Mouse (Mus musculus): ENCODE results near the gene Ncor2.

Gene Ncor2

DNA sequence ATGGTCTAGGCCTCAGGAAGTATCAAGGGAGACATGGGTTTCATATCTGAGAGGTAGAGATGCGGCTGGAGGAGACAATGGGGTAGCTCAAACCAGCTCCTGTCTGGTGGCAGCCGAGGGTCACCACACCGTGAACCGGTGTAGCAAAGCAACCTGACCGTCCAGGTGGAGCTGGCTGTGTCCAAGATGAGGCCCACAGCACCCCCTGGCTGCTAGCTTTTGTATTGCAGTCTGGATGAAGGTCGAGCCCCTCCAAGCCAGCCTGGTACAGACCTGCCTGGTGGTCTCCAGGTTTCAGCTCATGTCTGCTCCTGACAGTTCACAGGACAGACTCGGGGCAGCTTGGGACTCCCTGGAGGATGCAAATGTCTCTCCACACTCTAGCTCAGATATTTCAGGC, 164.5 kb downstream of the Ncor2 start:
- DNase-seq: peak in 1 of 2 experiments; percentile 38

DNA sequence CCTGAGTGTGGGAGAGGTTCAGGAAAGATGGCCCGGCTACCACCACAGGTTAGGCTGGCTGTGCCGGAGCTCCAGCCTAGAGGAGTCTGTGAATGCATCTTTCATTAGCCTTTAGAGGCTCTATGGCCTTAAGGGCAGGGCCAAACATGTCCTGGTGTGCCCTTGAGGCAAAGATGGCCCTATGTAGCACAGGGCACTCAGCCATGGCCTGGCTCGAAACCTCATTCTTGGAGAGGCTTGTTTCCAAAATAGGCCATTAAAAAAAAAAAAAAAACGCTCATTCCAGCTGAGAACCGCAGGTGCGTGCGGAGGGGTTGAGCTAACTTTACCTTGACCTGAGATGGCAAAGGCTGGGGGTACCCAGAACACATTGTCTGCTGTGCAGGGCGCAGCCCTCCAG, 167.4 kb downstream of the Ncor2 start:
- no peak for DNase-seq

DNA sequence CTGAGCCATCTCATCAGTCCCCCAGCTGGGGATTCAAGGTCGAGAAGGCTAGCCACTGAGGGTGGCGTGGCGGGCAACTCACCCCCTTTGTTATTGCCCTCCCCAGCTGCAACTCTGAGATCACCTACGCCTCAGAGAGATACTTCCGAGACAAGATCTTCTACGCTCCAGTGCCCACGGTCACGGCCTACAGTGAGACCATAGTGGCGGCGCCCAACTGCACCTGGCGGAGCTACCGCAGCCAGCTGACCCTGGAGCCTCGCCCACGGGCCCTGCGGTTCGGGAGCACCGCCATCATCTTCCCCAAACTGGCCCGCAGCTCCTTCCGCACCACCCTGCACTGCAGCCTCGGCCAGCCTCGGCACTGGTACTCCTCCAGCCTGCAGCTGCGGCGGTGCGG, 167.9 kb downstream of the Ncor2 start:
- no peak for DNase-seq

DNA sequence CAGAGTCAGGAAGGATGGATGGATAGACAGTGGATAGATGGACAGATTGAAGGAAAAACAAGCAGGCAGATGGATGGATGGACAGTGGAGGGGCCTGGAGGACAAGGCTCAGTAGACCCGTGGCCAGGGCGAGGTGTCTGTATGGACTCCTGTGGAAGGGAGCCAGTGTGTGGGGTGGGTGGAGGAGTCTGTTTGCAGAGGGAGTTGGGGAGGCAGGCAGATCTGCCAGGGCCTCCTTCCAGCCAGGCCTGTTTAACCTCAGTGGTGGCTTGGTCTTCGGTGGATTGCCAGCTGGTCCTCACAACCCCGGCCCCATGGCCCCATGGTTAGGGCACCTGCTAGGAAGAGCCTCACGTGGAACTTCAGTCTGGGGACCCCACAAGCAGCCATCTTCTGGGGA, 172.1 kb downstream of the Ncor2 start:
- DNase-seq: no peak

DNA sequence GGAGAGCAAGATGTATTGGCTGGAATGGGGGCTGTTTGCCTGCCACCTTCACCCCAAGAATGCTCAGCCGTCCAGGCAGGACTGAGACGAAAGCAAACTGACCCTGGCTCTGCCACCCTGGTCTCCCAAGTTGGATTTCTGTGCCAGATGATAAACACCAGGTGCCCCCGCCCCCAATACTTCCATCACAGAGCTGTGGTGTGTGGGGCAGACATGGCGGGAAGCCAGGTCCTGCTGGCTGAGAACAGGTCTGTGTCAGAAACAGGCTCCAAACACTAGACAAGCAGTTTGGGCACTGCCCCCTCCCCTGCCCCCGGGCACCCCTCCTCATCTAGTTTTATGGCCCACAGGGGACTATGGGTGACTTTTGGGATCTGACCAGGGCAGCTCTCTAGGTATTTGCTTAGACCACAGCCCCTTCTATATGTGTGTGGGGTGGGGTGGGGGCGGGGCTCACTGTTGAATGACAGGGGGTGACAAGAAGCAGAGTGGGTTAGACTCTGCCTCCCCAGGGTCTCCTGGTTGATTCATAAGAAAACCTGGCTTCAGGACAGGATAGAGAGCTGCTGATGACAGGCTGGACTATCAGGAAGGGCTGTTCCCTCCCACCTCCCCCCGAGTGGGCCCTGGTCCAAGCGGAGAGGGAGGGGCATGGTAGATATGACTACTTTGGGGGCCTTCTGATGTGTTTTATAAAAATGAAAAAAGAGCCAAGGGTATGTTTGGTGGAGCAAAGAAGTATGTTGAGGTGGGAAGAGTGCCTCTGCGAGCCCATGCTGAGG, 173.0 kb downstream of the Ncor2 start:
- no peak for DNase-seq

DNA sequence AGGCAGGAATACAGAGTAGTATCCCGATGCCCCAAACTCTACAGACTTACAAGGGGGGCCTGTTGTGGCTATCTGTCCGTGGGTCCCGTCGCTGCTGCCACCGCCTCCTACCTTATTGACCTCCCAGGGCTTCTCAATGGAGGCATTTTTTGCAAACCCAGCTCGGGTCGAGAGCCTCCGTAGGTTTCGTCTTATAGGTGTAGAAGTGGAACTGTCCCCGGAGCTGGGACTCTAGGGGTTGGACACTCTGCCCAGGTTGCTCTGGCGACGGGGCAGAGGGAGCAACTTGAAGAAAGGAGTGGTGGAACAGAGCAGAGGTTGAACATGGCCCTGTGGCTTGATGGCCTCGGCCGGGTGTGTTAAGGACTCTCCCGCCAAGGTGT, 175.2 kb downstream of the Ncor2 start:
- DNase-seq: no peak

DNA sequence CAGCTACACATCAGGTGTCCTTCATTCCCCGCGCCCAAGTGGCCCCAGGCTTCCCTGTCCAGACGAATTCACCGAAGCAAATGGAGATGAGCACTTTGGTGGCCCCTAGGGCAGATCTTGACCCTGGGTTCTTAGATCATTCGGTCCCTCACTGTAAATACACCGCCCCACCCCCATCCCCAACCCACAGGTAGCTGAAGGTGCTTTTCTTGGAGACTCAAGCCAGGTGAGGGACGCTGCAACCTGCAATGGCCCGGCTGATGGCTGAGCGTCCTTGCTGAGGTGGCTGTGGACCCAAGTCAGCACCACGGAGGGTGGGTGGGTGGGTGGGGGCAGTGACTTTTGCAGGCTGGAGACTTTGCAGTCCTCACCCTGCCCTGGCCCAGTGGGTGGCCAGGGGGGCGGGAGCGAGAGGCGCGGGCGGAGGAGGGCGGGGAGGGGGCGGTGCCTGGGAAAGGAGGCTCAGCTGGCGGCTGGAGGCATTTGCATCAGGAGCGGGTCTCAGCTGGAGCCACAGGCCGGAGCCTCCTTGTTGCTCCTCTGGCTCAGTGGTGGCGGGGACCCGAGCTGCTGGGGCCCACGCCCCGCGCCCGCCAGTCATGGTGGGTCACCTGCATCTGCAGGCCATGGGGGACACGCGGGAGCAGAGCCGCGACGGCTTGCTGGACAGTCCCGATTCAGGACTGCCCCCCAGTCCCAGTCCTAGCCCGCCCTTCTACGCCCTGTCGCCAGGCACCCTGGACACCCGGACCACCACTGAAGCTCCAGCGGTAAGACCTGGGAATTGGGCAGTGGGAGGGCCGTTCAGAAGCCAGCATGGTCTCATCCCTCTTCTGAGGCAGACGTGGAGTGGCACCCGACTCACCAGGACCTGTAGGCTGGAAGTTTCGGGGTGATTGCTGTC, 175.8 kb downstream of the Ncor2 start, which contains the start of gene Rflna:
Gene Rflna (plus strand): TSS at position 253 of the 904 bp plus-strand sequence.
- no peak for DNase-seq

DNA sequence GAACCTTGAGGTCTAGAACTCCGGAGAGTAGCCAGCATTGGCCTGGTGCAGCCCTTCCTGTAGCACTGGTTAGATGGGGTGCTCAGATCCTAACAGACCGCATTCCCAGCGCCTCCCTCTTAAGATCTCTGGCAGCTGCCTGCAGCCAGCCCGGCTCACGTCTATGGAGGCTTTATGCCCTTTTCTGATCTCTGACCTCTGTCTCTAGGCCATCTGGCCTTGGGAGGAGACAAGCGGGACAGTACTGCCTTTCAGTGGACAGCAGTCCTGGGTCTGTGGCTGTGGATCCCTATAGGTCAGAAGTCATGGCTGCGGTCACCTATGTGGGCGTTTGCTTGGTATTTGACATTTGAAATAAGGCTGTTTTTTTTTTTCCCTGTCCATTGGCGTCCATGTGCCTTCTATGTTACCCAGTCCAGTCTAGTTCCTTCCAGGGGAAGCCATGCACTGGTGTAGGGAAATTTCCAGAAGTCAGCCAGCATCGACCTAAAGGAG, 178.2 kb downstream of the Ncor2 start:
- no peak for DNase-seq

DNA sequence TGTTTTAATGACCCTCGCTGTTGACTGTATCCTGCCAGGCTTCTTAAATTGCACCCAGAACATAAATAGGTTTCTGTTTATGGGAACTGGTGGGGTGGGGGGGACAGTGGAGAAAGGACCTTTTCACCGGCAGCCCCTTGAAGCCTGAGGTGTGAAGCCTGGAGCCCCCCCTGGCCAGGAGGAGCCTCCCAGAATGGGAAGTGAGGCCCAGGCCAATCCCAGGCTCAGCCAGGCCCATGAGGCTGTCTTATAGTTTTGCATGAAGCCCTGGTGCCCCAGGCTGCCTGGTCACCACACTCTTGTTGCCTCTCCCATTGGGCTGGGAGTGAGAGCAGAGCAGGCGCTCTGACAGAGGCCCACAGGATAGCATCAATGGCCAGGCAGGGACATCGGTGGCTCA, 181.1 kb downstream of the Ncor2 start:
- no peak for DNase-seq

DNA sequence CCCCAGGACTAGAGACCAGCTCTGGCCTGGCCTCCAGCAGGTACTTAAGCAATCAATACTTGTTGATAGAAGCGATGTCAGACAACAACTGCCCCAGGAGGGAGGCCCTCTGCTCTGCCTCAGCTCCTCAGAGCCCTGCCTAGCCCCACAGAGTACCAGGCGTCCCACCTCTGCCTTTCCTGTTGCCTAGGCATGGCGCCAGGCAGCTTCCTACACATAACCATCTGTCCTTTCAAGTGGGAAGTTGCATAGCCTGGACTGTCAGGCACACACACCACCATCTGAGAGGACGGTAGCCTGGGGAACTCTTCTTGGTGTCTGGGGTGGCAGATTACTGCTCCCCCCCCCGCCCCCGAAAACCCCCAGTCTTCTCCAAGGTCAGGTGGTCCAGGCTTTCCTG, 182.2 kb downstream of the Ncor2 start:
- no peak for DNase-seq

DNA sequence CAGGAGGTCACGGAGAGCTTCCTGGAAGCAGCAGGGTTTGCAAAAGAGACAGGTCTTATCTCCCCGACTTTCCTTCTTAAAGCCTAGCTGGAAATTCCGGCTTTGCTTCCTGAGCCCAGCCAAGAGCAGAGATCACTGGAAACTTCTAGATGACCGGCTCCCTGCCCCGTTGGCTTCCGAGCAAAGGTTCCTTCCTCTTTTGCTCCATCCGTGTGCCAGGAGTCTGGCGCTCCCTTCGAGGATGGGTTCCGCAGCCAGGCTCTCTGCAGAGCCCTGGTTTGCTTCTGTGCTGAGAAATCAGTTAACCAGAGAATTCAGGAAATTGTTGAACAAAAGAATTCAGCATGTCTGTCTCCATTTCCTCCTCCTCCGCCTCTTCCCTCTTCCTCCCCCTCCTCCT, 186.1 kb downstream of the Ncor2 start:
- DNase-seq: no peak

DNA sequence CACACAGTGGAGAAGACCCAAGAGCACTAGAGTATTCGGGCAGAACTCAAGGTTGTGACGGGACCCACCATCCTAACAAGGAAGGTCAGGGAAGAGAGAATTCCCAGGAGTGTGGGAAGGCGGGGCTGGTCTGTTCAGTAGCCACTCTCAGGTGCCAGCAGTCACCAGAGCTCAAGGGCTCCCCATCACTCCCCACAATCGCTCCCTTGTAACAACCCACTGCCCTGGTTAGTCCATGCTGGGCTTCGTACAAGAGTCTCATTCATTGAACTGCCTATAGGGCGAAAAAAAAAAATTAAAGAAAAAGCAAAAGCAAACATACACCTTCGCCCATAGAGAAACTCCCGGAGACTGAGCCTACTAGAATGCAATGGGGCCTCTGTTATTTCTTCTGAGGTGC, 186.7 kb downstream of the Ncor2 start:
- DNase-seq: no peak

DNA sequence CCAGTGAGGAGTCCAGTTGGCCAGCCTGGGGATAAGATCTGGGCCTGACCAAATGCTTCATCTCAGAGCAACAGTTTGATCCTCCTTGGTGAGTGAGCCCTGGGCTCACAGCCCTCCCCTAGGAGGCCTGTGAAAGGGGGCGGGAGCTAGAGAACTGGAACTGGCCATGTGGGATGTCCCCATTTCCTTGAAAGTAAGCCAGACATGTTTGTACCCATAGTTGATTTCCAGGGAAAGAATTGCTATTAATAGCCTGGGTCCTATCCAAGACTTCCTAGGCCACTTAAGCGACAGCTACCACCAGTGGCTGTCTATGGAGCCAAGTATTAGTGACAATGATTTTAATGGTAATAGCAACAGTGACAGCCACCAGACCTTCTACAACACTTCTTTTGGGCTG, 189.3 kb downstream of the Ncor2 start:
- no peak for DNase-seq

DNA sequence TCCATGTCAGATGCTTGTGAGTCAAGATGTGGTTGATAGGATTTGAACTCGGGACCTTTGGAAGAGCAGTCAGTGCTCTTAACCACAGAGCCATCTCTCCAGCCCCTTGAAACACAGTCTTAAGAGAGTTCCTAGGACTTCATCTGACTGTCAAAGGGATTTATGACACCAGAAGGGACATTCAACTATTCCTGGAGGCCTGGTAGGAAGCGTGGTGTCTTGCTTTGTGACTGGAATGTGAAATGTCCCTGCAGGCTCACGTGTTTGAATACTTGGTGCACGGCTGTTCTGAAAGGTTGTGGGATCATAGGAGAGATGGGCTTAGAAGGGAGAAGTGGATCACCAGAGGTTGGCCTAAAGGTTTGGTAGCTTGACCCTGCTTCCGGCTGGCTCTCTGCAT, 192.4 kb downstream of the Ncor2 start:
- no peak for DNase-seq

DNA sequence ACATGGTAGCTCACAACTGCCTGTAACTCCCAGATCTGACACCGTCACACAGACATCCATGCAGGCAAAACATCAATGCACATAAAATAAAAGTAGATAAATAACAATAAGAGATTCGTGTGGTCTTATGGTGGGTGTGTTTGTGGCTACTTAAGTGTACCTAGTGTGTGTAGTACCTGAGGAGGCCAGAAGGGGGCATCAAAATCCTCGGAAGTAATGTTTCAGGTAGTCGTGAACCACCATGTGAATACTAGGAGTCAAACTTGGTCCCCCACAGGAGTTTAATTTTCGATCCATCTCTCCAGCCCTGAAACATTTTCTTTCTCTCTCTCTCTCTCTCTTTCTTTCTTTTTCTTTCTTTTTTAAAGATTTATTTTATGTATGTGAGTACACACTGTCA, 192.8 kb downstream of the Ncor2 start:
- no peak for DNase-seq

DNA sequence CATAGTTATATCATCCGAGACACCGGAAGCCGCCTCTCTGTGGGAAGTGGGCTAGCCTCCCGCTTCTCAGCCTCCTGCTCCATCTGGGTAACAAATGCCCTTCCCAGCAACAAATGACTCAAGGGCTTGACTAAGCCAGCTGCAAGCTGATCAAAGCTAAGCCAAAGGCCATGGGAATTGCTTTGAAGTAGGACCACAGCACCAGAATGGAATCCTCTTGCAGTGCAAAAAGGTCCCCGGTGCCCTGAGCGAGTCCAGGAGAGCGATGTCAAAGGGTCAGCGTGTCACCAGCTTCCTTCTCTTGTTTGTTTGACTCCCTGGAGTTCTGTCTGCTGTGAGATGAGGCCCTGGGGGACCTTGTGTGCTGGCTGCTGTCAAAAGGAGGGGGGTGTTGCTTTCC, 209.2 kb downstream of the Ncor2 start:
- no peak for DNase-seq
